Mouse (Mus musculus) cerebellum, postnatal 4 days (tissue): Measurements from ENCODE around the gene Arhgap24.

Experiments
- DNase-seq, 2 experiments: peaks; one replicate each; pipeline ENCODE4 v3.0.0; 2022; ENCODE audit warnings: low spot score in 2 of 2, mixed read lengths in 1 of 2

Gene Arhgap24

DNA sequence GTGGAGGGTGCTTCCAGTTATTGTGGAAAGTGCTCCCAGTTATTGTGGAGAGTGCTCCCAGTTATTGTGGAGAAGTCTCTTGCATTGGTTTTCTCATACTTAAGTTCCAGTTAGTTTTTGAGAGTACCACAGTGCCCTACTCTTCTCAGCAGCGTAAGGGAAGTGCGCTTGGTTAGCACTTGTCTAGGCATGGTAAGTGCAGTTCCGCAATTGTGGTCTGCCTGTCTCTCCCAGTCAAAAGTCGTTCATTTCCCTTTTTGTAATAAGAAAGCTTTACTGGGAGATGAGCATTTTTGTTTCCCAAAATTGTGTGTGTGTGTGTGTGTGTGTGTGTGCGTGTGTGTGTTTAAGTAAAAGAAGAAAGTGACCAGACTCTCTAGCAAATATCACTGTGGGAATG lies 17.6 kb downstream of the Arhgap24 start:
- DNase-seq, result no peak

DNA sequence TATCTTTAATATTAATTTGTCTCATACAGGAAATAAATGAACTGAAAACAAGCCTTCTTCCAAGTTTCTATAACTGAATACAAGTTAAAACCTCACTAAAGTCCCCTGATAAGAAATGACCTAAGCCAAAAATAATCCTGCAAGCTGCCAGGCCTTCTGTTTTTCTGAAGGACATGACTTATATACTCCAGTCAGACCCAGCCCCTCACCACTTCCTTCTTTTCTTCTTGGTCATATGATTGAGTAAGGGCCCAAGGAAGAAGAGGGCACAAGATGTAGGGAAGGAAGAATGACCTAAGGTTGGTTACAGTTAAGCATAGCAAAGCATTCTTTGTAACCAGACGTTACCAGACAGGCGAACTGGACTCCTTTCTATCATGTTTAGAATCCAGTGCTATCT lies 21.1 kb downstream of the Arhgap24 start:
- no peak for DNase-seq

DNA sequence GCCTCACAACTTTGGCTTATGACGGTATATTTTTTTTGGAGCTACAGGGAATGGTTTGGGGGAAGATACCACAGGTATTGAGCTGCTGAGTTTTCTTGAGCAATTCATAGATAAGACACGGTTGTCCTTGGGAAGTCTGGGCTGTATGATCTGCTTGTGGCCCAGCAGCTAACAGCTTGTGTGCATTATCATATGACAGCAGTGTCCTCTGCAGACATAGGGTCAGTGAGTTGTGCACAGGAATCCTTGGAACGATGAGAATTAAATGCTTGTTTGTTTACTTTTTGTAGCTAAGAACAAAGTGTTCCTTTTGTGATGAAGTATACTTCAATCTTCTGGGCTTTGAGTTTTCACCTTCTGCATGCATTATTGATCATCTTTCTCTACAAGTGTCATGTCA lies 21.9 kb downstream of the Arhgap24 start:
- DNase-seq, result no peak

DNA sequence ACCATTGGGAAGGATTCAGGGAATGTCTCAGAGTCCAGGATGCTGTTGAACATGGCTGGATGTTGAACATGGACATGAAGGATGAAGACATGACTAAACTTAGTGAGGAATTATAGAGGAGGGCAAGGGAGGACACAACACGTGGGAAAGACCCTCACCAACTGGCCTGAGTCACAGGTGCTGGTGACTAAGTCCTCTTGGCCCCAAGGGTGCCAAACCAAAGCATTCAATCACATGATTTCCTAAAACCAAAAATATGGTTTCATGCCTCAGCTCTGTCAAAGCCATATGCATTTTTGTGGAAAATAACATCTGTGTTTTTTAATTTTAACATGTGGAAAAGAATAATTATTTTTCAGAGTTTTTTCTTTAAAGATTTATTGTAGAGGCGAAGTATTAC lies 22.7 kb downstream of the Arhgap24 start:
- DNase-seq, result no peak

DNA sequence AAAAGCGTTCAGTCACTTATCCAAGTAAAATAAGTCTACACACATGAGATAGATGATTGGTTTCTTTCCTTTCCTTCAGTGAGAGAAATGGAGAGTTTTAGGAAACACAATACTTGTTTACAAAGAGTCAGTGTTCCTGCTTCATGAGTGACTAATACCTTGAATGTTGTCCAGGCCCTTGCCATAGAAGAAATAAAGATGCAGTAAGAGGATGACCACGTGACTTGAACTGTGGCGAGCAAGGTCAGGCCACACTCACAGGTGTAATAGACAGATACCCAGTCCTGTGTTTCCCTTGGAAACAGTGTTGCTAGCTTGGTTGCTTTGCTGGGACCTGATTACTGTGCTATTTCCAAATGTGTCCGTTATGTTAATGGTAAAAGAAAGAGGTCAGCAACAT lies 23.4 kb downstream of the Arhgap24 start:
- DNase-seq, result no peak

DNA sequence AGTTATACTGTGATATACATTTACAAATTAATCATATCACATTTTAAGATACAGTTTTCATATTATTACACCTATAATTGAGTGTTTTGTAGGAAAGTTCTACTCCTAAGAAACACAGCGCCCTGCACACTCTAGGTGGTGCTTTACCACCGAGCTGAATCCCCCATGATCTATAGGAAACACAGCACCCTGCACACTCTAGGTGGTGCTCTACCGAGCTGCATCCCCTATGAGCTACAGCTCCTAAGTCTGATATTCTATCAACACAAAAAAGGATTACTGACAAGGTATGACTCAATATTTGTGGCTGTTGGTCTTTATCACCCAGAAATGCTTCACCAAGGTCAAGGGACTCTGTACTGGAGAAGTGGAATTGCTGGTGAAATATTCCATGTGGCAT lies 27.0 kb downstream of the Arhgap24 start:
- DNase-seq, result no peak

DNA sequence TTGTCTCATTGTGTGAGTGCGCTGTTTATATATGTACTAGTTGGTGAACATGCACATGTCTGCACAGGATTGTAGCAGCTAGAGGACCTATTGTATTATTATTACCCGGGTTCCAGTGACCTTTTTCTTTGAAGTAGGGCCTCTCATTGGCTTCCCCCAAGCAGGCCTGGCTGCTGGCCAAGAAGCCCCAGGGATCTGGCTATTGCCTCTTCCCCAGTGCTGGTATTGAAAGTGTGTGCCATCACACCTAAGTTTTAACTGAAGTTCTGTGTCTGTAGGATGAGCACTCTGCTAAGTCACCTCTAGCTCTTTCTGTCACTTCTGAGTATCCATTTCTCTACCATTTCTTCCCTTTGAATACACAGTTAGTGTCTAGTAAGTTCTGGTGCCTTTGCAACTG lies 28.2 kb downstream of the Arhgap24 start:
- DNase-seq, result peak in 1 of 2 experiments; percentile 34

DNA sequence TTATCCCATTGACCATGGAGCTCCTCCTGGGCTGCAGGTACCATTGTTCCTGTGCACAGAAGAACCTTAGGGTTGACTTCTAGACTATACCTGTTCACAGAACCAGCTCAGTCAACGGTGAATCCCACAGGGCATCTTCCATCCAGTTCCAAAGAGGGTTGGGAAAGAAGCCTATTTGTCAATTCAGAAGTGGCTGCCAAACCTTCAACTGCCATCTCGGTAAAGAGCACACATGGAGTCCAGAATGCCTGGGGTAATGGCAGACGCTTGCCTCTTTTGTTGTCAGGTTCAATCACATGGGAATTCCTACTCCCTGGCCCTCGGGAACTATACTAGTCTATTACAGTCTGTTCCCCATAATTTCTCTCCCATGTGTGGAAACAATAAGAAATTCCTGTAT lies 30.5 kb downstream of the Arhgap24 start:
- no peak for DNase-seq

DNA sequence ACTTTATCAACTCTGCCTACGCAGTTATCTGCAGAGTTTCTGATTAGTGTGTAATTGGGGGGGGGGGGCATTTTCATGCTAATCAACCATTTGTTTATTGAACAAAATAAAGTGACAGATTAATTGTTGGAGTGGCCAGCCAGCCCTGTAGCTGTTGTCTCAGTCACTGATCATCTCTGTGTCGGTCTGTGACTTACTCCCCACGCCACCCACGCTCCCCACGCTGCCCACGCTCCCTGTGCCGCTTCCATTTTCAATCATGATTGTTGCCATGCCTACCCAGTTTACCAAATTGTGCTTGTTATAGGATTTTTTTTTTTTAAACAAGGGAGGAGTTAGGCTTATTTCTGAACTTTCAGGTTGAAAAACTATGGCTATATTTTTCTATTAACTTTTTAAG lies 34.3 kb downstream of the Arhgap24 start:
- no peak for DNase-seq

DNA sequence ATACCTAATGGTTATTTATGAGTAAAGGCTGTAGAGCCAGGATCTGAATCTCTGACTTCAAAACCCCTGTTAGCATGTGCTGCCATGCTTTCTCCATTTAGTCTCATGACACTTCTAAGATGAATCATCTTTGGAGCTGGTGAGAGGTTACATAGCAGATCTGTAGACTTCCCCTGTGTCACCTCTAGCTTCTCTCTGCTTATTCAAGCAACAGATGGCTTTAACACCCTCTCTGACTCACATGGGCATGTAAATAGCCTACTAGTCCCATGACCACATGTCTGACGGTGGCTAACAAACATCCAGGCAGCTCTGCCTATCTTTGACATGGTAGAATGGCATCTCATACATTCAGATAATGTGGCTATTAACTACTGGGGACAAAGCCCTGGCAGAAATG lies 39.3 kb downstream of the Arhgap24 start:
- DNase-seq, result no peak

DNA sequence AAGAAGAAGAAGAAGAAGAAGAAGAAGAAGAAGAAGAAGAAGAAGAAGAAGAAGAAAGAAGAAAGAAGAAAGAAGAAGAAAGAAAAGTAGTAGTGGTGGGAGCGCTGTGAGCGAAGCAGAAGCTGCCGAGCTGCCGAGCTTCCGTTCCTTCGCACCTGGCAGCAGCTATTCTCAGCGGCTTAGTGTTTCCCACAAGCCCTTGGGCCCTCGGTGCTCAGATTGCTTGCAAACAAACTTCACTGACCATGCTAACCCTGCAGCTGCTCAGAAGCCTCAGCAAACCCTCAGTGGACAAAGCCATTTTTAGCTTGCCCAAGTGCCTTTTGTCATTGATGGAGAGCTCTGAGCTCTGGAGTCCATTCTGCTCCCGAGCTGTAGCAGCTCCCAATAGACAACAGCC lies 54.1 kb downstream of the Arhgap24 start:
- DNase-seq, result no peak

DNA sequence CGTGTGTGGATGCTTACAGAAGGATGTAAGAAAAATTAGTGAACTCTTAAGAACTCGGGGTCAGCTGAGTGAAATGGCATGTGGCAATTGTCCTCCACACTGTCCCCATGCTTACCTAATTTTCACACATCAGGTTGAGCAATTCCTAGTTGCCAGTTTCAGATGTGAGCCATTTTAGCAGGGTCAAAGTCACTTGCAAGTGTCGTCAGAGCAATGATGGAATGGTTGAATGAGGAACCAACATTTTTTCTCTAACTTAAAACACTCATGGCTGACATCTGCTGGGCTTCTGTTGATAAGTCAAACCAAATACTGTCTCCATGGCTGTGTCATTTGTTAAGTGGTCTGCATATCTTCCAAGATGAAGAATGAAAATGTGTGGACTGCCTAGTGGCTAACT lies 56.6 kb downstream of the Arhgap24 start:
- no peak for DNase-seq

DNA sequence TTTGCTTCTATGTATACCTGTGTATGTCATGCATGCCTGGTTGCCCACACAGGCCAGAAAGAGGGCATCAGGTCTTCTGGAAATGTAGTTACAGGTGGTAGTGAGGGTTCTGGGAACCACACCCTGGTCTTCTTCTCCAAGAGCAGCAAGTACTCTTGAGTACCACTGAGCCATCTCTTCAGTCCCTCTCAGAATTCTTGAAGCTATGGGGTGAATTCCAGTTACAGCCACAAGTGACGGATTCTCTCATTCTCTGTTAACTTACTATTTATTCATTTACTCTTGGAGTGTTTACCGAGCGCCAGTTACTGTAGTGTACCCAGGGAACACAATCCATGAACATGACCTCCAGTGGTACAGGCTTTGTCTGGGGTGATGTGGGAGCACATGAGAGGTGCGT lies 65.1 kb downstream of the Arhgap24 start:
- DNase-seq, result no peak

DNA sequence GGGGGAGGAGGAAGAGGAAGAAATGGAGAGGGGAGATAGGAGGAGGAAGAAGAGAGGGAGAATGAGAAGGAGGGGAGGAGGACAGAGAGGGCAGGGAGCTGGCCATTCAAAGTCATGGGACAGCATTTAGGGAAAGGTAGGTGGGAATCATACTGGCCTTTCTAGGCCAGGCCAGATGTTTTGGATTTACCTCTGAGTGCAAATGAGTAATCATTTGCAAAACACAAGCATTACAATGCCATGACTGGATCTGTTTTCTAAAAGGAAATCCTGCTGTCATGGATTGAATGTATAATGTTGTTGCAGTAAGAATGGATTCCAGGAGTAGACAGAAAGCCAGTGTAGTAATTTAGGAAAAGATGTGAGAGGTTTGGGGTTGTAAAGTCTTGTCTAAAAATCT lies 66.6 kb downstream of the Arhgap24 start:
- no peak for DNase-seq

DNA sequence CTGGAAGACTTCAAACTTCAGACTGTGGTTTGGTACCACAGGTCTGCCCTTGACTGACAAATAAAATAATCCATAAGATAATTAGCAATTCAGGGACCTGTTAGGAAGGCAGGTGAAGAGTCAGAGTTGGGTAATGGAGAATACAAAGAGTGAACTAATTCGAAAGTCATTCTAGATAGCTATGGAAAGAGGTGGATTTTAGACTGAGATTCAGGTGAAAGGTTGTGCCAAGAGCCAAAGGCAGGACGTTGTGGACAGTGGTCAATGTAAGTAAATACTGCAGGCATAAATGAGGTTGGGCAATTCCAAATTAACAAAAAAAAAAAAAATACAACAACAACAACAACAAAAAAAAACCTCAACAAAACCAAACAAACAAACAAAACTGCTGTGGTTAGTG lies 67.2 kb downstream of the Arhgap24 start:
- DNase-seq, result no peak

DNA sequence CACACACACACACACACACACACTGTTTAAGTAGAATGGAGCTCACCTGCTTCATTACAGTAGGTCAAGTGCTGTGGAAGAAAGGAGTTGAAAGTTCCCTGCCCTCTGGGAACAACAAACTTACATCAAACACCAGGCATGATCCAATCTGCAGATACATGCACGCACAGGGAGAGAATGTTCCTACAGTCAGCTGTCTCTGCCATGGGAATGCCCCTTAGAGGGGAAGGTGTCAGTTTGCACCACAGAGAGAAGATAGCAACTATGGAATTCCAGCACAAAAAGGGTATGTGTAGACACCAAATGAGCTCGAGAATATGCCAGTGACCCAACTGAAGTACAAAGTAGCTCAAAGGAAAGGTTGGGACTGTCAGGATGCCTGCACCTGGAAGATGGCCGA lies 69.0 kb downstream of the Arhgap24 start:
- no peak for DNase-seq

DNA sequence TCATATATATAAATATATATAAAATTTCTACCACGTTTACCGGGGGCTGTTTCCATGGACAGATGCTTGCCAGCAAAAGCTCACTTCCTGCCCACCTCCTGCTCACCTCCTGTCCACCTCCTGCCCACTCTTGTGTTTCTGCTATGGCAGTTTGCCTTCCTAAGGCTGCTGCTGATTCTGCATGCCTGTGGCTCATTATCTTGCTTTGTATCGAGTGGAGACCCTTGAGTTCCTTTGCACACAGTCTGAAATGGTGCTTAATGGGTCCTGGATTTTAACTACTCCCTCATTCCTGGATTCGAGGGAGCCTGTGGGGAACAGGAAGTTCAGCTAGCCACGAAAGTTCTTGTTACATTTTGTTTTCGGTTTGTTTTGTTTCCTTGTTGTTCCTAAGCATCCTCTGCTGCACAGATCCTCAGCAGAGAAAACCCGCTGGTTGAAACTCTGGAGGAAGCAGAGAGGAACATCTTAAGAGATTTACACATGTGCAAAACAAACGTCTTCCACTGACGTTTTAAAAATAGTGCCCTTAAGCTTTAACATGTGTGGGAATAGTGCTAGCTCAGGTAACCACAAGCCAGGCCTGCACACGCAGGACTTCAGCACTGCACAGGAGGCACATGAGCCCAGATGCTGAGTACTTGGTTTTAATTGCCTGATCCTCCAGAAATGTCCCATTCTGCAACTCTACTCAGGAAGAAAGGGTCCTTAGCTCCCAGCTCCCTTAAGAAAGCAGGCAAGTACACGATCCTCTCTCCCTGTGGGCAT lies 69.9 kb downstream of the Arhgap24 start:
- no peak for DNase-seq

DNA sequence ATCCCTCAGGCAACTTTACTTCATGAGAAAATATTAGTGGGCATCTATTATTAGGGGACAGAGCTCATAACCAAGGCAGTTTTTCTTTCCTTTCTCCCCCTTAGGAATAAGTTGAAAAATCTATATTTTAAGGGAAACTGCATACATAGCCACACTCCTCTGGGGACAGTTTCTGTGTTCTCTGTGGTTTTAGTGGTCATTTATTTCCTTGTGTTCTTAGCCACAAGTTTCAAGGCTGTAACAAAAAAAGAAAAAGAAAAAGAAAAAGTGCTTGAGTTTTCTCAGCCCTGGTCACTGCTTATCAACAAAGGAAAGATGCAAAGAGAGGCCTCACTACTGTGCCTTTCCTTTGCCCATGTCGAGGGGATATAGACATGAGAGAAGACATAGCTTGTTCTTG lies 71.3 kb downstream of the Arhgap24 start:
- no peak for DNase-seq

DNA sequence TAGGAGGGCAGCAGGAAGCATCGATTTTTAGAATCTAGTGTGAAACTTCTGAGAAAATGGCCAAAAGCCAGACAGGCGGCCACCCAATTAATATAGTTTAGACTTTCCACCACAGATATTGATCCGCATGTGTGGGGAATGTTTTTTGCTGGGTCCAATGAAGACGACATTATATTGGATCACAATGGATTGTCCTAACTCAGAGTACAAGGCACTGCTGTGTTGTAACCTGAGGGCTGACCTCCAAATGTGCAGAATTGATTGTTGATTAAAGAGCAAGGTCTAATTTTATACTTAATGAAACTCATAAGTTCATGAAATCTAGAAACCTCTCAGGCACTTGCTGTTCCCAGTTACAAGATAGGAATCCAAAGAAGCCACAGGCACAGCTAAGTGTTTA lies 74.8 kb downstream of the Arhgap24 start:
- DNase-seq, result no peak

DNA sequence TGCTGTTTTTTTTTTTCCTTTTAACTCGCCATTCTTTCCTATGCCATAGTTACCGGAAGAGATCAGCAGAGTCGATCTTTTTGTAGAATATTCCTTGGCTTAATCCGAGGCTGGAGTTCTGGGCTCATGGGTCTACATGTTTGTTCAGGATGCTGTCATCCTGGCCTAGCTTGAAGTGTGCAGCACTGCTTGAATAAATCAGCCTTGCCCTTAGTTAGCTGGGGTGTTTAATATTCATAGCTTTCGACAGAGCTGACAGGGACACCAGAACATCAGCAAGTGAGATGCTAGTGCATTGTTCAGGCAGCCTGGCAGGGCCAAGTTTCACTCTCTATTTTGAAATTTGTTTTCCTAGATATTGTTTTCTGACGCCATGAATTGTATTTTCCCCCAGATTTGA lies 79.1 kb downstream of the Arhgap24 start:
- DNase-seq, result no peak

DNA sequence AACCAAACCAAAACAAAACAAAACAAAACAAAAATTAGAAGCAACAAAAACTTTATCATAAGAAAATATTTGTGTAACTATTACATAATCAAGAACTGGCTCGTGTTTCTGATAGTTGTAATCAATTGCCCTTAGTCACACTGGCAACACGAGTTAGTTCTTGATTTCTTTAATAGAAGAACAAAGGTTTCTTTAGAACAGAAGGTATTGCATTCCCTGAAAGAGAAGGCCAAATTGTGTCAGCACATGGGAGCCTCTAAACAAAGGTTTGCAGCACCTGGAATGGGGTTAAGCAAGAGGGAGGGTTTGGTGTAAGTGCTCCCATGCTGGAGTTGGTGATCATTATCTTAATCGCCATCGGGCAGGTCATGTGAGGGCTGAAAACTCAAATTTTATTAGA lies 82.8 kb downstream of the Arhgap24 start:
- no peak for DNase-seq

DNA sequence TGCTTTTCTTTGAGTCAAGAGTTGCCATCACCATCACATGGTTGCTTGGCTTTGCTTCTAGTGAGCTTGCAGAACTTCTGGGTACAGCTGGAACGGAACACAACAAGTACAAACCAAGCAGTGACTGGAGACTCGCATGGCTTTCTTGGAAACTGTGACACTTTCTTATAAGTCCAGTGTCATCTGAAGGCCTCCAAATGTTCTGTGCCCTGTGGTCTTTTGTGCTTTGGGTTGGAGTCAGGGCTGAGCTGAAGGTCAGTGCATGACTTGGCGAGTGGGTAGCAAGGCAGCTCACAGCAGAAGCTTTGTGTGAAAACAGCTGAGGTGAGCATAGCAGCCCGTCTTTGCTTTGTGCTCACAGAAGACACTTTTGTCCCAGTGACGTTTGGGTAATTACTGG lies 87.6 kb downstream of the Arhgap24 start:
- no peak for DNase-seq

DNA sequence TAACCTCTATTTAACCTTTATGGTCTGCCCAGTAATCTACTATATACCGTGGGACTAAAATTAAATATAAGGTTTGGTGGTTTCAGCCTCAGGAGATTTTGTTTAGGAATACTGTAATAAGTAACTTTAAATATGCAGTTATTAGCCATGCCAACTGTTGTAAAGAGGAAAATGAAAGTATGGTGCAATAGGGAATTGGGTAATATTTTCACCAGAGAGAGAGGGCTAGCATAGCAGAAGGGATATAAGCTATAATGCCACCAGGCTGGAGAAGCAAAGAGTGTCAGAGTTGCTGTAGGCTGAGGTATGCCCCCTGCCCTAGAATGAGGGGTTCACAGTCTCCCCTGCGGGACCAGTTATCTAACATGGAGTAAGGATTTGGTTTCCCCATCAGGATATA lies 90.3 kb downstream of the Arhgap24 start:
- DNase-seq, result no peak

DNA sequence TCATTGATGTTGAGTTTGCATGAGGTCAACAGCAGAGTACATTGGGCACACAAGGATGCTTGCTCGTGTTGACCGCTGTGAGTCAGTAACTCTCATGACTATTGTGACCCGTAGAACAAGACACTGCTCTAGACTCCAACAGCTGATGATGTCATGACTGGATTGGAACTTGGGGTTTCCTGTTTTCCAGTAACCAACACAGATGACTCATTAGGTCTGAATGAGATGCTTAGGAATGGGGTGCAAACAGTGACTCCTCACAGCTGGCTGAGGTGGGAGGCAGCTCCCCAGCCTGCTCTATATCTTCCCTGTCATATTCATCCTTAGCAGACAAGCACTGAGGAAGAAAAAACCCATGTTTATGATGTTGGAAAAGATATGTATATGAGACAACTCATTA lies 95.6 kb downstream of the Arhgap24 start:
- no peak for DNase-seq
